Mouse (Mus musculus): Measurements from ENCODE around the gene Car8. TPM values are rescaled to one million over a fixed set of nuclear protein-coding genes. Genes with fewer than 3 reads are reported as not detected.

Car8 gene
- polyA plus RNA-seq, 1 experiment from 2014 or later = 3.5 TPM

GRCm38 (mm10) chr4:8232393-8233111 is 6.3 kb downstream of the Car8 start:
- peak; percentile 33; the same call in 1 of the 2 replicates for ATAC-seq (ENCODE audit: low read depth)
- H3K36me3 ChIP-seq (ENCODE audit: control insufficient read depth, insufficient read depth, low read length) = no peaks in the 10 kb centered on the region

GRCm38 (mm10) chr4:8231291-8231871 is 7.5 kb downstream of the Car8 start:
- H3K4me1 ChIP-seq (ENCODE audit: control insufficient read depth, insufficient read depth, low read length) = no peaks in the 10 kb centered on the region
- H3K27me3 ChIP-seq (replicated peaks; ENCODE audit: control insufficient read depth, insufficient read depth, low read length) = no peaks in the 10 kb centered on the region
- ATAC-seq (ENCODE audit: low read depth) = no peak
- WGBS = 83% methylated on average over 5 of the region's 5 CpGs
- no peak overlapping the region for H3K4me2 ChIP-seq (ENCODE audit: low read depth, low read length)
- no peak overlapping the region for H3K9ac ChIP-seq (ENCODE audit: low read depth, low read length)
- no peaks in the 10 kb centered on the region for H3K36me3 ChIP-seq (ENCODE audit: control insufficient read depth, insufficient read depth, low read length)
- H3K4me3 ChIP-seq (ENCODE audit: low read depth, low read length) = no peak overlapping the region
- no peak for DNase-seq (ENCODE audit: low spot score)
- no peak overlapping the region for H3K27ac ChIP-seq (replicated peaks; ENCODE audit: low read depth, low read length)
- no peaks in the 10 kb centered on the region for H3K9me3 ChIP-seq (ENCODE audit: control insufficient read depth, low read length)

More at GRCm38 (mm10) chr4:8232393-8233111, 6.3 kb downstream of the Car8 start:
- Histone ChIP-seq H3K4me1 (ENCODE audit: control insufficient read depth, insufficient read depth, low read length) (no peaks in the 10 kb centered on the region), H3K4me2 (ENCODE audit: low read depth, low read length) (no peak overlapping the region), H3K27ac (replicated peaks; ENCODE audit: low read depth, low read length) (no peak overlapping the region), H3K27me3 (replicated peaks; ENCODE audit: control insufficient read depth, insufficient read depth, low read length) (no peaks in the 10 kb centered on the region), H3K9ac (ENCODE audit: low read depth, low read length) (no peak overlapping the region), H3K9me3 (ENCODE audit: control insufficient read depth, low read length) (no peaks in the 10 kb centered on the region), H3K4me3 (ENCODE audit: low read depth, low read length) (no peak overlapping the region)
- WGBS = 61% methylated on average over 12 of the region's 12 CpGs
- peak; percentile 10 for DNase-seq (ENCODE audit: low spot score)

GRCm38 (mm10) chr4:8229661-8230298 is 9.1 kb downstream of the Car8 start:
- DNase-seq (ENCODE audit: low spot score) (no peak), ATAC-seq (ENCODE audit: low read depth) (no peak)

GRCm38 (mm10) chr4:8218941-8219340 is 19.9 kb downstream of the Car8 start:
- Histone ChIP-seq H3K27ac (replicated peaks; ENCODE audit: low read depth, low read length) (no peak overlapping the region), H3K4me3 (ENCODE audit: low read depth, low read length) (no peak overlapping the region), H3K9ac (ENCODE audit: low read depth, low read length) (no peak overlapping the region), H3K36me3 (ENCODE audit: control insufficient read depth, insufficient read depth, low read length) (no peaks in the 10 kb centered on the region), H3K27me3 (replicated peaks; ENCODE audit: control insufficient read depth, insufficient read depth, low read length) (no peaks in the 10 kb centered on the region), H3K9me3 (ENCODE audit: control insufficient read depth, low read length) (no peaks in the 10 kb centered on the region), H3K4me2 (ENCODE audit: low read depth, low read length) (no peak overlapping the region), H3K4me1 (ENCODE audit: control insufficient read depth, insufficient read depth, low read length) (no peaks in the 10 kb centered on the region)
- DNase-seq (ENCODE audit: low spot score) (no peak), ATAC-seq (ENCODE audit: low read depth) (no peak)
- 87% methylated on average over 8 of the region's 8 CpGs for WGBS

More at GRCm38 (mm10) chr4:8229661-8230298, 9.1 kb downstream of the Car8 start:
- H3K36me3 ChIP-seq (ENCODE audit: control insufficient read depth, insufficient read depth, low read length) = no peaks in the 10 kb centered on the region
- H3K4me2 ChIP-seq (ENCODE audit: low read depth, low read length) = no peak overlapping the region
- H3K27me3 ChIP-seq (replicated peaks; ENCODE audit: control insufficient read depth, insufficient read depth, low read length) = no peaks in the 10 kb centered on the region
- 53% methylated on average over 3 of the region's 3 CpGs for WGBS
- no peak overlapping the region for H3K9ac ChIP-seq (ENCODE audit: low read depth, low read length)
- H3K4me3 ChIP-seq (ENCODE audit: low read depth, low read length) = no peak overlapping the region
- no peaks in the 10 kb centered on the region for H3K9me3 ChIP-seq (ENCODE audit: control insufficient read depth, low read length)
- no peaks in the 10 kb centered on the region for H3K4me1 ChIP-seq (ENCODE audit: control insufficient read depth, insufficient read depth, low read length)
- H3K27ac ChIP-seq (replicated peaks; ENCODE audit: low read depth, low read length) = no peak overlapping the region

GRCm38 (mm10) chr4:8218004-8218403 is 20.8 kb downstream of the Car8 start:
- Histone ChIP-seq H3K4me3 (ENCODE audit: low read depth, low read length) (no peak overlapping the region), H3K27me3 (replicated peaks; ENCODE audit: control insufficient read depth, insufficient read depth, low read length) (no peaks in the 10 kb centered on the region), H3K36me3 (ENCODE audit: control insufficient read depth, insufficient read depth, low read length) (no peaks in the 10 kb centered on the region), H3K9ac (ENCODE audit: low read depth, low read length) (no peak overlapping the region), H3K27ac (replicated peaks; ENCODE audit: low read depth, low read length) (no peak overlapping the region), H3K9me3 (ENCODE audit: control insufficient read depth, low read length) (no peaks in the 10 kb centered on the region), H3K4me1 (ENCODE audit: control insufficient read depth, insufficient read depth, low read length) (no peaks in the 10 kb centered on the region), H3K4me2 (ENCODE audit: low read depth, low read length) (no peak overlapping the region)
- WGBS = 59% methylated on average over 3 of the region's 3 CpGs
- DNase-seq (ENCODE audit: low spot score) = peak; percentile 16
- no peak for ATAC-seq (ENCODE audit: low read depth)

- DNase-seq (ENCODE audit: low spot score) (no peak), ATAC-seq (ENCODE audit: low read depth) (no peak)
- Histone ChIP-seq H3K27me3 (replicated peaks; ENCODE audit: control insufficient read depth, insufficient read depth, low read length) (no peaks in the 10 kb centered on the region), H3K9me3 (ENCODE audit: control insufficient read depth, low read length) (no peaks in the 10 kb centered on the region), H3K4me1 (ENCODE audit: control insufficient read depth, insufficient read depth, low read length) (no peaks in the 10 kb centered on the region), H3K27ac (replicated peaks; ENCODE audit: low read depth, low read length) (no peak overlapping the region), H3K4me2 (ENCODE audit: low read depth, low read length) (no peak overlapping the region), H3K9ac (ENCODE audit: low read depth, low read length) (no peak overlapping the region), H3K36me3 (ENCODE audit: control insufficient read depth, insufficient read depth, low read length) (no peaks in the 10 kb centered on the region), H3K4me3 (ENCODE audit: low read depth, low read length) (no peak overlapping the region)
- WGBS = 83% methylated on average over 5 of the region's 5 CpGs
Measured at GRCm38 (mm10) chr4:8217272-8217671, 21.6 kb downstream of the Car8 start.

- 38% methylated on average over 6 of the region's 6 CpGs for WGBS
- no peak for ATAC-seq (ENCODE audit: low read depth)
- no peaks in the 10 kb centered on the region for H3K27me3 ChIP-seq (replicated peaks; ENCODE audit: control insufficient read depth, insufficient read depth, low read length)
- no peak for DNase-seq (ENCODE audit: low spot score)
- no peak overlapping the region for H3K9ac ChIP-seq (ENCODE audit: low read depth, low read length)
- H3K4me3 ChIP-seq (ENCODE audit: low read depth, low read length) = no peak overlapping the region
- no peaks in the 10 kb centered on the region; the same call in 1 of the 2 replicates for H3K4me1 ChIP-seq (ENCODE audit: control insufficient read depth, insufficient read depth, low read length)
- H3K27ac ChIP-seq (replicated peaks; ENCODE audit: low read depth, low read length) = no peak overlapping the region
- no peaks in the 10 kb centered on the region for H3K9me3 ChIP-seq (ENCODE audit: control insufficient read depth, low read length)
- no peaks in the 10 kb centered on the region for H3K36me3 ChIP-seq (ENCODE audit: control insufficient read depth, insufficient read depth, low read length)
- no peak overlapping the region for H3K4me2 ChIP-seq (ENCODE audit: low read depth, low read length)
Measured at GRCm38 (mm10) chr4:8216551-8216950, 22.3 kb downstream of the Car8 start.

- ATAC-seq (ENCODE audit: low read depth) (no peak), DNase-seq (ENCODE audit: low spot score) (no peak)
- Histone ChIP-seq H3K9ac (ENCODE audit: low read depth, low read length) (no peak overlapping the region), H3K4me1 (ENCODE audit: control insufficient read depth, insufficient read depth, low read length) (no peaks in the 10 kb centered on the region; the same call in 1 of the 2 replicates), H3K4me2 (ENCODE audit: low read depth, low read length) (no peak overlapping the region), H3K27me3 (replicated peaks; ENCODE audit: control insufficient read depth, insufficient read depth, low read length) (no peaks in the 10 kb centered on the region), H3K27ac (replicated peaks; ENCODE audit: low read depth, low read length) (no peak overlapping the region), H3K36me3 (ENCODE audit: control insufficient read depth, insufficient read depth, low read length) (no peaks in the 10 kb centered on the region), H3K9me3 (ENCODE audit: control insufficient read depth, low read length) (no peaks in the 10 kb centered on the region), H3K4me3 (ENCODE audit: low read depth, low read length) (no peak overlapping the region)
- 59% methylated on average over 2 of the region's 2 CpGs for WGBS
Measured at GRCm38 (mm10) chr4:8213661-8214060, 25.2 kb downstream of the Car8 start.

All from embryonic facial prominence, embryonic 14.5 days (tissue).